Mouse (Mus musculus): ENCODE data around the gene Kcnk7. TPM values are rescaled to one million over a fixed set of nuclear protein-coding genes. Genes with fewer than 3 reads are reported as not detected.
A peak's percentile ranks its signal among the peaks of the same experiment; 100 is the strongest.

Kcnk7 gene
- total RNA-seq, 2 experiments from 2014 or later, result not detected

- intact Hi-C loops (cut with DNase I), result no loop called here
- no peak for DNase-seq (ENCODE audit: low spot score in 2 of 2)
These were observed 15.1 kb upstream of the Kcnk7 start for GRCm38 (mm10) chr19:5689088-5689428.

- peak; percentile 65 to 77 for DNase-seq (ENCODE audit: low spot score in 2 of 2)
- intact Hi-C loops (cut with DNase I), result no loop called here
These were observed 14.4 kb upstream of the Kcnk7 start for GRCm38 (mm10) chr19:5689565-5690342.

GRCm38 (mm10) chr19:5690343-5690735, 13.8 kb upstream of the Kcnk7 start:
- intact Hi-C loops (cut with DNase I), result no loop called here
- no peak for DNase-seq (ENCODE audit: low spot score in 2 of 2)

- intact Hi-C loops (cut with DNase I), result no loop called here
- DNase-seq (ENCODE audit: low spot score in 2 of 2), result no peak
These were observed 12.6 kb upstream of the Kcnk7 start for GRCm38 (mm10) chr19:5691601-5692000.

GRCm38 (mm10) chr19:5692086-5692912, 11.9 kb upstream of the Kcnk7 start:
- intact Hi-C loops (cut with DNase I), result loop anchor here (1.0 kb wide), 1 partner anchor 36 kb away; no protein-coding TSS in a partner anchor
- no peak for DNase-seq (ENCODE audit: low spot score in 2 of 2)

GRCm38 (mm10) chr19:5692913-5693396, 11.2 kb upstream of the Kcnk7 start:
- DNase-seq (ENCODE audit: low spot score in 2 of 2), result no peak
- intact Hi-C loops (cut with DNase I), result loop anchor here (1.0 kb wide), 1 partner anchor 35 kb away; no protein-coding TSS in a partner anchor

GRCm38 (mm10) chr19:5693801-5694200, 10.4 kb upstream of the Kcnk7 start:
- intact Hi-C loops (cut with DNase I), result no loop called here
- no peak for DNase-seq (ENCODE audit: low spot score in 2 of 2)

- intact Hi-C loops (cut with DNase I), result no loop called here
- DNase-seq (ENCODE audit: low spot score in 2 of 2), result no peak
These were observed 8.2 kb upstream of the Kcnk7 start for GRCm38 (mm10) chr19:5695849-5696462.

- no peak for DNase-seq (ENCODE audit: low spot score in 2 of 2)
- intact Hi-C loops (cut with DNase I), result no loop called here
These were observed 819 bp downstream of the Kcnk7 start for GRCm38 (mm10) chr19:5704801-5705571.

GRCm38 (mm10) chr19:5710068-5710467, 5.9 kb downstream of the Kcnk7 start:
- intact Hi-C loops (cut with DNase I), result loop anchor here (5.0 to 10.0 kb wide), 2 partner anchors 72 to 175 kb away; no protein-coding TSS in a partner anchor
- DNase-seq (ENCODE audit: low spot score in 2 of 2), result no peak

- intact Hi-C loops (cut with DNase I), result loop anchor here (5.0 to 10.0 kb wide), 2 partner anchors 72 to 174 kb away; no protein-coding TSS in a partner anchor
- no peak for DNase-seq (ENCODE audit: low spot score in 2 of 2)
These were observed 6.4 kb downstream of the Kcnk7 start for GRCm38 (mm10) chr19:5710581-5710980.

GRCm38 (mm10) chr19:5711218-5711617, 7.1 kb downstream of the Kcnk7 start:
- intact Hi-C loops (cut with DNase I), result loop anchor here (5.0 to 10.0 kb wide), 2 partner anchors 71 to 174 kb away; no protein-coding TSS in a partner anchor
- peak; percentile 82 to 83 for DNase-seq (ENCODE audit: low spot score in 2 of 2)

GRCm38 (mm10) chr19:5711907-5712460, 7.8 kb downstream of the Kcnk7 start:
- no peak for DNase-seq (ENCODE audit: low spot score in 2 of 2)
- intact Hi-C loops (cut with DNase I), result loop anchor here (5.0 to 10.0 kb wide), 2 partner anchors 70 to 173 kb away; no protein-coding TSS in a partner anchor

- intact Hi-C loops (cut with DNase I), result loop anchor here (5.0 to 10.0 kb wide), 2 partner anchors 69 to 172 kb away; no protein-coding TSS in a partner anchor
These were observed 9.1 kb downstream of the Kcnk7 start for GRCm38 (mm10) chr19:5713255-5713654.

GRCm38 (mm10) chr19:5713730-5714129, 9.6 kb downstream of the Kcnk7 start:
- intact Hi-C loops (cut with DNase I), result loop anchor here (5.0 to 10.0 kb wide), 2 partner anchors 69 to 171 kb away; no protein-coding TSS in a partner anchor
- DNase-seq (ENCODE audit: low spot score in 2 of 2), result no peak

More at GRCm38 (mm10) chr19:5713255-5713654, 9.1 kb downstream of the Kcnk7 start:
- no peak for DNase-seq (ENCODE audit: low spot score in 2 of 2)

- intact Hi-C loops (cut with DNase I), result loop anchor here (10.0 kb wide), 1 partner anchor 169 kb away; no protein-coding TSS in a partner anchor
- DNase-seq (ENCODE audit: low spot score in 2 of 2), result peak in 1 of 2 experiments; percentile 63
These were observed 11.9 kb downstream of the Kcnk7 start for GRCm38 (mm10) chr19:5715793-5716688.

- intact Hi-C loops (cut with DNase I), result loop anchor here (10.0 kb wide), 1 partner anchor 168 kb away; no protein-coding TSS in a partner anchor
- no peak for DNase-seq (ENCODE audit: low spot score in 2 of 2)
These were observed 12.8 kb downstream of the Kcnk7 start for GRCm38 (mm10) chr19:5716955-5717354.
